Mouse (Mus musculus): ENCODE data around the gene Lrrc38.

Lrrc38 gene

DNA sequence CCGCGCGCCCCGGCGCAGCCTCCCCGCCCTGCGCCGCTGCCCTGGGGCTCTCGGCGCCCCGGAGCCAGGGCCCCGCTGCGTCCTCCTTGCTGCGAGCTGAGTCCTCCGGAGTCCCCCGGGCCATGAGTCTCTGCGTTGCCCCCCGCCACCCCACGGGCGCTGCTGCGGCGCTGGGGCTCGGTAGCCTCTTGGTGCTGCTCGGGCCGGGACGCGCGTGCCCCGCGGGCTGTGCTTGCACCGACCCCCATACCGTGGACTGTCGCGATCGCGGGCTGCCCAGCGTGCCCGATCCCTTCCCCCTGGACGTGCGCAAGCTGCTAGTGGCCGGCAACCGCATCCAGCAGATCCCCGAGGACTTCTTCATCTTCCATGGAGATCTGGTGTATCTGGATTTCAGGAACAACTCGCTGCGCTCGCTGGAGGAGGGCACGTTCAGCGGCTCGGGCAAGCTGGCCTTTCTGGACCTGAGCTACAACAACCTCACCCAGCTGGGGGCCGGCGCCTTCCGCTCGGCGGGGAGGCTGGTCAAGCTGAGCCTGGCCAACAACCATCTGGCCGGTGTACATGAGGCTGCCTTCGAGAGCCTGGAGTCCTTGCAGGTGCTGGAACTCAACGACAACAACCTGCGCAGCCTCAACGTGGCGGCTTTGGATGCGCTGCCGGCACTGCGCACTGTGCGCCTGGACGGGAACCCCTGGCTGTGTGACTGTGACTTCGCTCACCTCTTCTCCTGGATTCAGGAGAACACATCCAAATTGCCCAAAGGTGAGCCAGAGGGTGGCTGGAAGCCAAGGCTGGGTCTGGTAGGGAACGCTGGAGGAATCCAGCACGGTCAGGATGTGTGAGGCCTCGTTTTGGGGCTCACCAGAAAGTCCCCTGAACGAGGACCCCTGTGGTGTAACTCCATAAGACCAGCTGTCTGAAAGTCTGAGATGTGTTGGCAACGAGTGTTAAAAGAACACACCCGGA lies 774 bp downstream of the Lrrc38 start:
- no peak for DNase-seq (ENCODE audit: low spot score in 2 of 2)

DNA sequence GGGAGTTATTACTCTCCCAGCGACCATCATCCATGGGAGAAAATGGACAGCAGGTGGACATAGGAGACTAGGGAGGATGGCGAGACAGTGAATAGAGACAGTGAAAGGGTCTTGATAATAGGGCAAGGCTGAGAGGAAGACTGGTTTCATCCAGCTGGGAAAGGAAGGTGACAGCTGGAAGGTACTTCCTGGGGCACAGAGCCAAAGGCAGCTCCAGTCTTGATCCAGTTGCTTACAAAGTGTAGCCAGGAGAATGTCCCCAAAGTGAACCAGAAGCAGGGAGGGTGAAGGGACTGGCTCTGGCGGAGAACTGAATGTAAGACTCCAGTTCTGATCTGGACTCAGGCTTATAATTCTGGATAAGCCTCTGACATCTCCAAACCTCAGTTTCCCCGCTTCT lies 2.7 kb downstream of the Lrrc38 start:
- DNase-seq (ENCODE audit: low spot score in 2 of 2) = no peak

DNA sequence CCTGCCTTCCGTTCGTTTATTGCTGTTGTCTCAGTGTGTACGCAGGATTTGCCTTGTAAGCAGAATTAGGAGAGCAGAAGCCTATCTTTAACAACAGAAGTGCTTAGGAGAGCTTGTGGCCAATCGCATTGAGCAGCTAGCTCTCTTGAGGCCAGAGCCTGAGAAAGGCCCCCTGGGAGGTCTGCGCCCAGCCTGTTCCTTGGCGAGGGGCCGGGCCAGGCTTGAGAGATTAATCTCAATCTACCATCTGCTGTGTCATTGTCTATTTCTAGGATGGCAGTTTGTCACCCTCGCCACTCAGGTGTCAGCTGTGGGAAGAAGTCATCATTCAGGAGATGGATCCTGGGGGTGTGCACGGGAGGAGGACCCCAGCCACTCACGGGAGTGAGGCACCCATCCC lies 12.0 kb downstream of the Lrrc38 start:
- DNase-seq (ENCODE audit: low spot score in 2 of 2) = no peak

DNA sequence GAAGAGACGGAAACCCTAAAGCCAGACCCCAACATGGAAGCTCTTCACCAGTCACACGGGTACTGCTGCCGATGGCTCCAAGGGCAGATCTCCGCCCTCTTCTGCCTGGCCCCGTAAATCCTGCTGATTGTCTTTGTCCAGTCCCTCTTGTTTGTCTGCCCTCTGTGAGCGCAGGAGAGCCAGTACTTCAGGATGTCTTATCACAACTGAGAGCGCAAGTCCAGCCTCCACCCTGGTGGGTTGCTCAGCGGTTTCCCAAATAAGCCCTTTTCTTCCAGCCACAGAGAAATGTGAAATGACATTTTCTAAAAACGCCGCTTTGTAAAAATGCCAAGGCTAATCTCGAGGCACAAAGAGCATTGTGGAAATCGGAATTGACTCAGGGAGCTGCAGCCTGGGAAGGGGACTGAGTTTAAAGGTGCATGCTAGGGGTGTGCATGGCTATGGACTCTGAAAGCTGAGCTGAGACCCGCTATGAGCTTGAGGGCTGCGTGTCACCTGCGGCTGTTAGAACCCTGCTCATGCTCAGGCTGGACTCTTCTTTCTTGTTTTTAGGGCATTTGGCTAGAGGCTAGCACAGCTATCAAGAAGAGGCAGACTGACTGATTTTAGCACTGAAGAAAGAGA lies 17.0 kb downstream of the Lrrc38 start:
- DNase-seq (ENCODE audit: low spot score in 2 of 2) = no peak

DNA sequence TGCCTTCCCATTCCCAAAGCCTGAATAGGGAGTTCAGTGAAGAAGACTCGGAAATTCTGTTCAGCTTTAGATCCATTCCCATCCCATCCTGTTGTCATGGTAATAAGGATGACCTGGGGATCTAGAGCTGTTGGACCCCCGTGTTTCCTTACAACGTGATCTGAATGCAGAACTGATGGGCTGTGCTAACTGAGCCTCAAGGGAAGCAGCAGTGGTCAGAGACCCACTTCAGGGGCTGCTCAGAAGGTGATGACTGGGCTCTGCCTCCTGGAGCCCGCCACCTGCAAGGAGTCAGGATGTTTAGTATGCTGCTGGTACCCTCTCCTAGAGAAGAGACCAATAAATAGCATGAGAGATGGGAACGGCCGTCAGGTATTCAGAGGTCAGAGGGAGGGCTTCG lies 29.9 kb downstream of the Lrrc38 start:
- DNase-seq (ENCODE audit: low spot score in 2 of 2) = no peak

DNA sequence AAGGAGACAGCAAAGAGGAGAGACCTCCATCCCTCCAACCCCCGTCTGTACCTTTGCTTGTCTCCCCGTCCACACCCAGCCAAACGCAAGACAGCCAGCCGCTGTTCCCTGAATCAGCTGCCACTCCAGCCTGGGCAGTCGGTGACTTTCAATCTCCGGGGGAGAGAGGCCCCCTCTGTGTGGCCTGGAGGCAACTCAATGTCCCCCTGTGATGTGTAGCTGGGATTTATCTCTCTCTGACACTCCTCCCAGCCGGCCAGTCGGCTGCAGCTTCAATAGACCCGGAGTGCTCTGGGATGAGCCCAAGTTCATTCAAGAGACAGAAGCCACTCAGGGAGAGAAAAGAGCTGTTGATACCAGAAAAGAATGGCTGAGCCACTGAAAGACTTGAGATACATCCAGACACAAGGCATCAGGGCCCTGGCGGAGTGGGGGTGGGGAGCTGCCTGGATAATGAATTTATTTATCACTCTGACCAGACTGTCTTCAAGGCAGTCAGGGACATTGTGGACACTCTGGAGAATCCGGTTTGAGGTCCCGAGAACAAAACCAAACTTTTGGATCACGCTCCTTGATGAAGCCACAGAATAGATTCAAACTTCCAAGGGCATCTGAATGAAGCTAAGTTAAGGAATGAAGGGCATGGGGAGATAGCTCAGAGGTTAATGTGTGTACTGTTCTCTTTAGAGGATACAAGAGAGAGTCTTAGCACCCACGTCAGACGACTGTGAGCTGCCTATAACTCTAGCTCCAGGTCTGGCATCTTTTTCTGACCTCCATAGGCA lies 30.6 kb downstream of the Lrrc38 start:
- no peak for DNase-seq (ENCODE audit: low spot score in 2 of 2)

DNA sequence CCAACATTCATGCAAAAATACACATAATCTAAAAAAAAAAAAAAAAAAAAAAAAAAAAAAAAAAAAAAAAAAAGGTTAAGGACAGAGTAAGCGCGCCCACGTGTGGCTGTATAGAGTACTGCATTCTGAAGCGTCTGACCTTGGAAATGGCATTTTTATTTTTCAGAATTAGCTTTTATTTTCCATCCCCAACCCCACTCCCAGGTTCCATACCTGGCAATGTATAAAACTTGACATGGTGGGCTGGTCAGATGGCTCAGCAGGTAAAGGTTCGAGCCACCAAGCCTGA lies 31.1 kb downstream of the Lrrc38 start:
- DNase-seq (ENCODE audit: low spot score in 2 of 2) = peak in 1 of 2 experiments; percentile 20

DNA sequence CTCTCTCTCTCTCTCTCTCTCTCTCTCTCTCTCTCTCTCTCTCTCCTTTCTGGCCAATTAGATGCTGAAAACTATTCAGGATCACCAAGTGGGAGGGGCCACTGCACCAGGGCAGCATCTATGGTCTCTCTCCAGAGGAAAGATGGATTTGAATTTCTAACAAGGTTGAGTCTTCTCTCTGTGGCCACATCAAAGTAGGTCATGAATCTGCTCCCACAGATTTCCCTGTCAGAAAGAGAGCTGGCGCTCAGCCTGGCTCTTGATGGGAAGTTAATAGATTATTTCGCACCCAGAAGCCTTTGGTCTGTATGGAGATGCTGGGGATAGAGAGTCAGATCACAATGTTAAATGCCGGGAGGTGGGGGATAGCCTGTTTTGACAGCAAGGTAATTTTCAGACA lies 32.6 kb downstream of the Lrrc38 start:
- no peak for DNase-seq (ENCODE audit: low spot score in 2 of 2)

DNA sequence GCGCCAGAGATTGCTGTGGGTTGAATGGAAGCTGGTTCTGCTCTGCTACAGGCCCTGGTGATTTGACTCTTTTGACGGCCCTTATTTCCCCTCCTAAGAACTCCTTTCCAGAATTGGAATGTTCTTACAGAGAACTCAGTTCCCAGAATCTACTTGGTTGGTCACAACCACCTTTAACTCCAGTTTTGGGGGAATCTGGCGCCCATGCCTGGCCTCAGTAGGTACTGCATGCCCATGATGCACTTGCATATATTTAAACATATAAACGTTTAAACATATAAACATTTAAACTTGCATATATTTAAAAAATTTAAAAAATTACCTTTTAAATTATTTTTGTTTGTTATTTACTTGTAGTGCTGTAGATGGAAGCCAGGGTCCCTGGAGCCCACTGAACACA lies 34.1 kb downstream of the Lrrc38 start:
- no peak for DNase-seq (ENCODE audit: low spot score in 2 of 2)

DNA sequence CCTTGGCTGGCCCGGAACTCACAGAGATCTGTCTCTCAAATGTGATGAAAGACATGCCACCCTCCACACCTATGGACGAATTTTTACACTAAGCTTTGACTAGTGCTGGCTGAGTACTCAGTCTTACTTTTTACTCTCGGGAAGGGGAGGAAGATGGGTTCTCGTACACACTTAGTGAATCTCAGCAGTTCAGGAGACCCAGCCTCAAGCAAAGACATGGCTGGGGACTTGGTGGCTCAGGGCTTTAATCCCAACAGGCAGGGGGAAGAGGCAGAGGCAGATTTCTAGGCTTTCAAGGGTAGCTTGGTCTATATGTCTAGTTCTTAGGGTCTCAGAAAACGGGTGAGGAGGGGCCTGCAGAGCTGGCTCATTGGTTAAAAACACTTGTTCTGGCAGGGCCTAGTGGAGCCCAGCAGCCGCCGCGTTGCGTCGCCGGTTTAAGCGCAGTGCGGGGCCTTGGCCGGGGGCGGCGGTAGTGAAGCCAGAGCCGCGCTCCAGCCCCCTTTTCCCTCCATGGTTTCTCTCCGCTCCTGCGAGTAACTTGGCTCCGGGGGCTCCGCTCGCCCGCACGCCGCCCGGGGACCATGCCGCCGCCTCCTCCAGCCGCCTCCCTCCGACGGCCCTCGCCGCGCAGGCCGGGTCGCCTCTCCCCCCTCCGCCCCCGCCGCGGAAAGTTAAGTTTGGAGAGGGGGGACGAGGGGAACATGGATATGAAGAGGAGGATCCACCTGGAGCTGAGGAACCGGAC lies 39.6 kb downstream of the Lrrc38 start:
- no peak for DNase-seq (ENCODE audit: low spot score in 2 of 2)

DNA sequence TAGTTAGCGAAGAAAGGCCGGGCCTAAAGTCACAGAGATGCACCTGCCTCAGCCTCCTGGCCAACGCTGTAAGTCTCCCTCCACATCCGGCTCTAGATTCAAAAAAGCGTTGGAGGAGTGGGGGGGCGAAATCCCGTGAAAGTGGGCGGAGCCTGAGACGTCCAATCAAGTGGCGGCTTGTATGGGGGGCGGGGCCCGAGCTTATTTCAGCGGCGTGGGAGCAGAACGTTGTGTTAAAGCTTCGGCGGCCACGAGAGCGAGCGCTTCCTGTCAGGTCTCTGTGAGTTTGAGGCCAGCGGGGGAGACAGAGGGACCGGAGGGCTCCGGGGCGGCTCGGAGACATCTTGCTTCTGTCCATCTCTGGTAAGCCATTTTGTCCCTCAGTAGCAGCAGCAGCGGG lies 44.6 kb downstream of the Lrrc38 start, which contains the start of gene Pramel1:
TSS of gene Pramel1 (plus strand) at position 248 of the 400 bp plus-strand sequence.
- no peak for DNase-seq (ENCODE audit: low spot score in 2 of 2)

DNA sequence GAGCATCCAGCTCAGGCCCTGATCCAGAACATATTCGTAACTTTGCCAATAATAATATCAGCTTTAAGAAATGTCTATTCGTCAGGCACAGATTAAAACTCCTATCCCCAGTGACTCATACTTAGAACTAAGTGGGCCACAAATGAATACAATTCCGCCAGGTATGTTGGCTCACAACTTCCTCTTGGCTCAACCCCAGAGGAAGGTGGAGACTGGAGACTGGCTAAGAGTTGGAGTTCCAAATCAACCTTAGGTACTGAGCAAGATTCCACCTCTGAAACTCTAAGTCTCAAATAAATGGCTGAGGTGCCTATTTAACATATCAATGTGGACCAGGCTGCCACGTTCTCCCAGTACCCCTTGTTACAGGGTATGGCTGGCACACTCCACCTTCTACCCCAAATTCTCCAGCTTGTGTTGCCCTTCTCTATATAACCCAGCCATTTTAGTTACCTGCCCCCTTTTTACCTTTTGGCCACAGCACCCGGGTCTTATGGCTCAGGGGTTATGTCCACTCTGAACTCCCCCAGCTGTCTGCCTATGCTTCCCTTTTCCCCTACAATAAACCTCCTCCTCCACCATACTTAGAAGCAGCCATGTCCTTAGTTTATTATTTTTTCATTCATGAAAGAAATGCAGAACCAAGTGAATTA lies 62.1 kb downstream of the Lrrc38 start:
- DNase-seq (ENCODE audit: low spot score in 2 of 2) = no peak

DNA sequence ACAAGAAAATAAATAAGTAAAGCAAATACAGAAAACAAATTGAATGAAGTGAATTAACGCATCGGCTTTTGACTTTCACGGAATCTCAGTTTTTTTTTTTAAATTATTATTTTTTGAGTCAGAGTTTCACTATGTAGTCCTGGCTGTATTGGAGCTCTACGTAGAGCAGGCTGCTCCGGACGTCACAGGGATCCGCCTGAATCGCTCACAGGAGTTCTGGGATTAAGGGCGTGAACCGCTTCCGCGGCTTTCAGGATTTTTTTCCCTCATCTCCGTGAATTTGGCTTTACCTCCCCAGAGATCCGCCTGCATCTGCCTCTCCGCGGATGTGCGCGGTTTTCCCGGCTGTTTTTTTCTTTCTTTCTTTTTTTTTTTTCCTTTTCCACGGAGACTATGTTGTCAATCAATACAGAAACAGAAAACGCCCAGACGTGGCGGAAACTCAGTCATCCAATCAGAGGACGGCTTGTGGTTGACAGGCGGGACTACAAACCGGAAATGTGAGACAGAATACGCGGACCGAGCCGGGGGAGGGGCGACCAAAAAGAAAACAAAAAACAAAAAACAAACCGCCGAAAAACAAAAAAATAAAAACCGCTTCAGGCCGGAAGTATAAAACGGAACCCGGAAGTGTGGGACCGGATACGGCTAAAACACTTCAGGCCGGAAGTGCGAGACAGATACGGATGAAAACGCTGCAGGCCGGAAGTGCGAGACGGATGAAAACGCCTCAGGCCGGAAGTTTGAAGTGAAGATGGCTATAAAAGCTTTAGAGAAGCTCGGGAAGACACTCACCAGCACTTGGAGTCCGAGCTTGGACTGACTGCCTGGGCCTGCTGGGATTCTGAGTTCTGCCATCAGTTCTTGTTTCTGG lies 62.9 kb downstream of the Lrrc38 start, which contains the start of gene Pramef8:
TSS of gene Pramef8 (plus strand) at position 208 of the 874 bp plus-strand sequence.
- DNase-seq (ENCODE audit: low spot score in 2 of 2) = peak; percentile 72 to 93

DNA sequence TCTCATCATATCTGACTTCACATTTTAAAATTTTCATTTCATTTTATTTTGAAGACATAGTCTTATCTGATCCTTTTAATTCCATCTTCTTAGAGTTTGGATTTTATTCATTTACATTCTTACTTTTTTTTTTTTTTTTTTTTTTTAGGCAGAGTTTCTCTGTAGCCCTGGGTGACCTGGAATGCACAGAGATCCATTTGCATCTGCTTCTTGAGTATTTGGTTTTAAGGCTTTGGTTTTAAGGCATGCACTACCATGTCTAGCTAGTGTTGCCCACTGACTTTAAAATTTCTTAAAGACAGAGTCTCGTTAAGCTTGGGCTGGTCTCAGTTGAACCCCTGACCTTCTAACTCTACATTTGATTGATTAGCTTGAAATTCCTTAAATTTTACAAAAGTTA lies 64.1 kb downstream of the Lrrc38 start:
- DNase-seq (ENCODE audit: low spot score in 2 of 2) = no peak

DNA sequence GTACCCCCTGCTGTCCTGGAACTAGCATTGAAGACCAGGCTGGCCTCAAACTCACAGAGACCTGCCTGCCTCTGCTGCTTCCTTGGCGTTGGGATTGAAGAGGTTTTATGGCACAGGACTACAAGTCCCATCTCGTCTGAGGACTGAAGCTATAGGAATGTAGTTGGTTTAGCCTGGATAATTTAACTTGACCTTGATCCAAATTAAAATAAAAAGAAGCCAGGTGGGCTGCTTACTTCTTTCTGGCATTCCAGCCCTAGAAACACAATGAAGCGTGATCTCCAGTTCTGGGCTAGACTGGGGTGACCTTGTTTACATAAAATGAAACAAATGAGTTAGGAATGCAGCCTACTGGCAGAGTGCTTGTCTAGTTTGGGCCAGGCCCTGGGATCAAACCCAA lies 64.6 kb downstream of the Lrrc38 start:
- no peak for DNase-seq (ENCODE audit: low spot score in 2 of 2)

Data from left cerebral cortex, adult 9 months (tissue).